Mouse (Mus musculus) layer of hippocampus, postnatal 36 days (tissue): ENCODE data around the gene Abl2. TPM values are rescaled to one million over a fixed set of nuclear protein-coding genes. Genes with fewer than 3 reads are reported as not detected.
A peak's percentile ranks its signal among the peaks of the same experiment; 100 is the strongest.

Experiments used
- DNase-seq, 2 experiments: peaks; one replicate each; pipeline ENCODE4 v3.0.0; 2022
- total RNA-seq, 2 experiments: library from RNA; stranded (reverse); gene quantifications; 2 replicates each; pipeline ENCODE4 v1.2.3; 2021

Abl2 gene
- total RNA-seq, 2 experiments from 2014 or later: 89.1 to 89.3 TPM

GRCm38 (mm10) chr1:156672720-156673475 lies 114.3 kb downstream of the Abl2 start:
- no peak for DNase-seq

DNA sequence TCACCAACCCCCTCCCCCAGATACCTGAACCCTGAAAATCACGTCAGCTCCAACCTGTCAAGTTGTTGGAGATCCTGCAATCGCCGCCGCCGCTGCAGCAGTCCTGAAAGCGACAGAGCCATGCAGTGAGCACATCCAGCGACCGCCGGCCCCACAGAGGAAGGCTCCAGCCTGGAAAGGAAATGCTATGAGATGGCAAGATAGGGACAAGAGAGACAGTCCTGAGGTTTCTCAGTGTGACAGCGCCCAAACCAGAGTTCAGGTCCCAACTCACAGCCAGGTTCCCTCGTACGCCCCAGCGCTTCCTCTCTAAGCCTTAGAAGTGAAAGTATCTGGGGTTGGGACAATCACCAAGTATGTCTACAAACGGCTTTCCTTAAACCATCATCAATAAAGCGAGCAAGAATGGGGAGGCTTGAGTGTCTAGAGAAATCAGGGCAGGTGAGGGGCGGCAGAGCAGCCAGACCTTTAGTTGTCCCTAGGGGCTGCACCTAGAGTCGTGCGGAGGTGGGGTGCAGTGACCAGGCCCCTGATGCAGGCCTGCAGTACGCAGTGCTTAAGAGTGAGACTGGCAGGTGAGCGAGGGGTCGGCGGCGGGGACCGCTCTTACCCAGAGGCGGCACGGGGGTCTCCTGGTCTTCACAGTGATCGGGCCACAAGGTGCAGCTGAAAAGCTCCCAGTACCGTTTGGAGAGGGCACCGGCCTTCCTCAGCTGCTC lies 115.0 kb downstream of the Abl2 start:
- no peak for DNase-seq

DNA sequence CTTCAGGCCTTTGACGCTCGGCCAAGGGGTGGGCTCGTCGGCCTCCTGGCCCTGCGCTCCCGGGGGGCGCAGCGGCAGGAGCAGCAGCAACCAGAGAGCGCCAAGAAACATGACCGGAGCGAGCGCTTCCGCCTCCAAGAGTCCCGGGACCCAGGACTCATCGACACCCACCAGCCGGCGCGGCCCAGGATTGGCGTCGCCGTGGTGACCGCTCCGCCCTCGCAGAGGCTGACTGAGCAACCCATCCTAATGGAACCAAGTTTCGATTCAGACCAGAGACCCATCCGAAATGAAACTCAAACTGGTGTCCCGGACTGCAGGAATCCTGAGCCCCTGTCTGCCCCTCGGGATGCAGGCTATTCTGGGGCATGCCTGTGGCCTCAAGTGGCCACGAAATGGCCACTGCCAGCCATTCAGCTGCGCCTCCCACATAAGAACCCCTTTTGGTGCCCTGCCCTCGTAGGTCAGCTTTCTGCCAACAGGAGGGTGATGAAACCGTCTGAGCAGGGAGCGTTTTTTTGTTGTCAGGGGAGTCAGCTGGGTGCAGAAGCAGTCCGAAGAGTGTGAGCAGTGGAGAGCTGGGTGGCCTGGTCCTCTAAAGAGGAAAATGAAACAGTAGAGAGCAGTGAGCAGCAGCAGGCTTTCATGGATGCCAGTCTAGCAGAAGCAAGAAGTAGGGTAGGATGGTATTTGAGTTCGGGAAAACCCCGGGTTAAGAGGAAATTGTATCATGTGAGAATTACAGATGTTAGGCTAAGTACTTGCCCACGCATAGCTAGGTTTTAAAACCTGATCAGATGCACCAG lies 115.8 kb downstream of the Abl2 start, which contains the start of gene Tor3a:
Gene Tor3a, minus strand, starts transcription at position 162 of the 806 bp plus-strand sequence.
- peak; percentile 69 to 71 for DNase-seq

- DNase-seq: no peak
Observed at GRCm38 (mm10) chr1:156676171-156676570, 117.6 kb downstream of the Abl2 start.

DNA sequence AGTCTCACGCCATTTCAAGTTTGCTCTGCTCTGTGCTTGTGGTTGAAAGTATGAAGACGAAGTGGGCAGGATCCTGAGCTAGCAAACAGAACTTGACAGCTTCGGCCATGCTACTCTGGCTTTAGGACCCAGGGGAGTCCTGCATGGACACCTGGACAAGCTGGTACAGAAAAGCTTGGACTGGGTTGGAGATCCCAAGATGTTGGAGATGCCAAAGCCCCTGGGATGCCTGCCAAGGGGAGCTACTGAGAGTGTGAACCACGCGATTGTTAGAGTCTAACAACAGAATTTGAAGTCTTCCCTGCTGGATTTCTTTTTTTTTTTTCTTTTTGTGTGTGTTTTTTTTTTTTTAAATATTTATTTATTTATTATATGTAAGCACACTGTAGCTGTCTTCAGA lies 118.0 kb downstream of the Abl2 start:
- no peak for DNase-seq

GRCm38 (mm10) chr1:156677230-156677629 lies 118.6 kb downstream of the Abl2 start:
- DNase-seq: no peak

DNA sequence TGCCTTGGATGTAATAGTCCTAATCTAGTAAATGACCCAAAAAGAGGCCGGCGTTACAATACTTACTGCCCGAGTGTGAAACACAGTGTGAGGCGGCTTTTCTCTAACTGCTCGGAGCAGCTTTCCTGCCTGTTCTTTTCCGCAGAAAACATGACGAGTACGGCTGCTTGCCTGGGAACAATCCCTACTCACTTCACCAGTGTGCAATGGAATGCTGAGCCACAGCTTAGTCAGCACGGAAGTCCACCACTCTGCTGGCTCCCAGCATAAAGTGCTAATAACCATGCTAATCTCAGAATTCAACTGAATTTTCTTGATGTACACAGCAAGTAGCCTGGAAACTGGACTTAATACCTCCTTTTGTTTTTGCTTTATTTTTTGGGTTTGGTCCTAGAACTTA lies 121.0 kb downstream of the Abl2 start:
- no peak for DNase-seq

- DNase-seq: no peak
Observed at GRCm38 (mm10) chr1:156686025-156686661, 127.6 kb downstream of the Abl2 start.

Other genes with a start within 250 kb of the Abl2 start
- under 1 TPM in 1 of 2 experiments, not detected in 1; 0.20 TPM for gene Nphs2, start 248.1 kb upstream of the Abl2 start, total RNA-seq
- 100 to 1,000 TPM; 303 to 311 TPM for gene Gm2000, start 192.7 kb upstream of the Abl2 start, total RNA-seq
- gene Axdnd1, start 137.6 kb upstream of the Abl2 start, total RNA-seq: 1 to 10 TPM in 1 of 2 experiments, under 1 TPM in 1; 0.27 to 1.1 TPM
- gene Soat1, start 84.5 kb upstream of the Abl2 start, total RNA-seq: 10 to 100 TPM; 49.9 to 56.2 TPM
- gene Gm10031, start 34.8 kb upstream of the Abl2 start, total RNA-seq: 10 to 100 TPM; 41.8 to 45.7 TPM
- gene Tor3a, start 115.6 kb downstream of the Abl2 start, total RNA-seq: 1 to 10 TPM; 5.9 to 7.1 TPM
- gene Fam20b, start 160.3 kb downstream of the Abl2 start, total RNA-seq: 10 to 100 TPM; 76.5 to 78.5 TPM